Mouse (Mus musculus): ENCODE measurements around the gene Syf2.

Gene Syf2

GRCm38 (mm10) chr4:134968605-134968976, 37.9 kb downstream of the Syf2 start:
- no peak for DNase-seq (ENCODE audit: low read depth, low spot score)

- no peak for DNase-seq (ENCODE audit: low read depth, low spot score)
Observed at GRCm38 (mm10) chr4:134975261-134975928, 44.7 kb downstream of the Syf2 start.

GRCm38 (mm10) chr4:134975929-134976308, 45.2 kb downstream of the Syf2 start:
- DNase-seq (ENCODE audit: low read depth, low spot score) = no peak

DNA sequence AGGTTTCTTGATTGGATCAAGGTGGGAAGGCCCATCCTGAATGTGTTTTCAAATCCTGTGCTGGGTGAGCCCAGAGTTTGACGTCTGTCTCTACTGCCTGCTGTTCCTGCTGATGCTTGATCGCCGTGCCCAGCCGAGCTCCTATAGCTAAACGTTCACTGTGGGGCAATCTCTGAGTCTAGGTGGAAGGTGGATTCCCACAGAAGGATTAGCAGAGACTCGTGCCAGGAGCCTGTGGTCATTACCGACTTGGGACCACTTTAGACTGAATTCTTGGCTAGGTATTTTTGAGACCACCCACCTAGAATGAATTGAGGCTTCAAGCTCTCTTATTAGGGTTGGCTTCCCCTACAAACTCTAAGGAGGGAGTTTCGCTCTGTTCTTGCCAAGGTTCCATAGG, 48.2 kb downstream of the Syf2 start:
- DNase-seq (ENCODE audit: low read depth, low spot score) = no peak

- no peak for DNase-seq (ENCODE audit: low read depth, low spot score)
Observed at GRCm38 (mm10) chr4:134981959-134982431, 51.3 kb downstream of the Syf2 start.

- DNase-seq (ENCODE audit: low read depth, low spot score) = no peak
Observed at GRCm38 (mm10) chr4:134983136-134983535, 52.4 kb downstream of the Syf2 start.

DNA sequence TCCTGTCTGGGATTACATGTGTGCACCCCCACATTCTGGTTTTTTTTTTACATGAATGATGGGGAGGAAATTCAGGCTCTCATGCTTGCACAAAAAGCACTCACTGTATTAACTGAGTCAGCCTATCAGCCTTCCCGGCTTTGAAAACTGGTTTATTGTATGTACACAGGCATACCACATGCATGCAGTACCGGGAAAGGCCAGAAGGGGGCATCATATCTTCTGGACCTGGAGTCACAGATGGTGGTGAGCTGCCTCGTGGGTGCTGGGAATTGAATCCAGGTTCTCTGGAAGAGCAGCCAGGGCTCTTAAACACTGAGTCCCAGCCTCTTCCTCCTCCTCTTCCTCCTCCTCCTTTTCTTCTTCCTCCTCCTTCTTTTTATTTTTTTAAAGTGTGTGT, 53.9 kb downstream of the Syf2 start:
- no peak for DNase-seq (ENCODE audit: low read depth, low spot score)

DNA sequence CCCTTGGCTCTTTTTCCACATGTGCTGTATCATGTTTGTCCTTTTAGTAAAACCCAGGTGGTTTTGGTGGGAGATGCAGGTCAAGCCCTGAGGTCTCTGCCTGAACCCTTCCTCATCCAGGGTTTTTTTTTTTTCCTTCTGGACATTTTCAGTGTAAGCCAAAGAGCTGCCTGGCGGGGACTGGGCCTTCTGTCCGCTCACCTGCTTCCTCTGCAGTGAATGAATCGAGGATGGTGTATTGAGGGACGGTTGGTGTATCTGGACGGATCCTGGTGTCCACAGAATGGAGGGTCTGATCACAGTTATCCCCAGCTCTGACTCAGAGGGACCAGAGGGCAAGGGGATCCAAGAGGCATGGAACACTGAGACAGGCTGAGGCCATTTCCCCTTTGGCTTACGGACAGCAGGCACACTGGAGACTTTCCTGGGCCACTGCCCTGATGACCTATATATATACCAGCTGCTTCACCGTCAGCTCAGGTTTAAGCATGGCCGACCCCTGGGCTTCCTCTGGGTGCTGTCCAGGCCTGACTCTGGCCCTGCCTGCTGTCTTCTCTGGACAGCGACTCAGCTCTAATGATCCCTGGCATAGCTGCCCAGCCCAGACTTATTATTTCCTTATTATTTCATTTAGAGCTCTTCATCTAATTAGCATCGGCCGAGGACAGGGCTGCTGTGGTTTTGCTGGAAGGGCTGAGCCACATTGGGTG, 55.1 kb downstream of the Syf2 start:
- no peak for DNase-seq (ENCODE audit: low read depth, low spot score)

DNA sequence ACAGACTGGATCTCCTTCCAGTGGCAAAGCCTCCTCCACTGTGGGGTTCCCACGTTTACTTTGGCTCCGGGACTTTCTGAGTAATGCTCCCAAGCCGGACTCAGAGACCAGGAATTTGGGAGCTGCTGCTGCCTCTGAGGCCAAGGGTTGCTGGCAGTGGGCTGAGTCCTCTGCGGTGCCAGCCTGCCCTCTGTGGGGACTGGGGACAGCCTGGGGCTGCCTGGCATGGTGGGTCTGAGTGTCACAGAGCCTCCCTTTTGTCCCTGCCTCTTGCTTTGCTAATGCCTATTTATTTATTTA, 55.6 kb downstream of the Syf2 start:
- no peak for DNase-seq (ENCODE audit: low read depth, low spot score)

DNA sequence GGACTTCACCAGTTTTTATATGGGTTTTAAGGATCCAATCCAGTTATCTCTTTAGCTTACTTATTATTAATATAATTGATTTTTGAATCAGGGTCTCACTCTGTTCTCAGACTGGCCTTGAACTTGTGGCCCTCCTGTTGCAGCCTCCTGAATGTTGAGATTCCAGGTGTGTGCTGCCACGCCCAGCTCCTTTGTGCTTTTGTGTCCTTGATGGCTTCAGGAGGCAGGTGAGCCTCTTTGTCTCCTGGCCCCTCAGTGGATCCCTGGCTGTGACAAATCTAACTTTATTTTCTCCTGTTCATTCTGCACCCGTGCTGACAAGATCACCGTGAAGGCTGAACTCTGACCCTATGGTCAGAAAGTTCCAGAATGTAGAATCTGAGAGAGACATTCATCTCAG, 56.3 kb downstream of the Syf2 start:
- DNase-seq (ENCODE audit: low read depth, low spot score) = no peak
